Mouse (Mus musculus) cerebellum, adult 2 months (tissue): ENCODE results near the gene Gnai3.

ENCODE experiments used
- CTCF ChIP-seq: fragments of 200-500 bp; IDR thresholded peaks from 2 replicates; pipeline ENCODE4 v1.5.1; 2011; ENCODE audit warnings: low read depth, mild to moderate bottlenecking, control low read depth, low read length, moderate library complexity, borderline replicate concordance; ENCODE audit not compliant: insufficient read depth
- POLR2A ChIP-seq: fragments of 200-500 bp; IDR thresholded peaks from 2 replicates; pipeline ENCODE4 v1.6.1; 2011; ENCODE audit warnings: low read length, control low read depth, borderline replicate concordance; ENCODE audit not compliant: insufficient read depth

DNA sequence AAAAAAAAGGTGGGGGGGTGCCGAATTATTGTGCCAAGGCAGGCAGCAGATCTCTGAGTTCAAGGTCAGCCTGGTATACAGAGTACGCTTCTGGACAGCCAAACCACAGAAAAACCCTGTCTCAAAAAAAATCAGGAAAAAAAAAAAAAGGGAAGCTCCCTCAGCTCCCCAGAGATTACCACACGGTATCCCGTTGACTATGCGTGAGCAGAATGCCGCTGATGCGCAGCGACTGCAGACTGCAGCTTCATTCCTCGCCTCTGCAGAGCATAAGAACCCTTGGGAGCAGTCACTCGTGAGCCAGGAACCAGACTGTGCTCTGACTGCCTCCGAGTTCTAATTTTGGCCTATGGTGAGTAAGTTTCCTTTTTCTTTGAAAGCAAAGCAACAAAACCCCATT lies 11.2 kb downstream of the Gnai3 start:
- TF ChIP-seq POLR2A (no peak), CTCF (no peak)
